Mouse (Mus musculus) MN1 (cell line): ENCODE data around the gene Lrfn3.

Experiments used
- DNase-seq: peaks from one replicate; pipeline ENCODE4 v3.0.0-alpha.2; 2016; ENCODE audit warnings: low spot score

Gene Lrfn3

GRCm38 (mm10) chr7:30313666-30314320, 48.8 kb downstream of the Lrfn3 start:
- DNase-seq, result no peak

- DNase-seq, result no peak
These were observed 52.4 kb downstream of the Lrfn3 start for GRCm38 (mm10) chr7:30310136-30310535.

- DNase-seq, result no peak
These were observed 53.0 kb downstream of the Lrfn3 start for GRCm38 (mm10) chr7:30309395-30310129.

GRCm38 (mm10) chr7:30308076-30309005, 54.2 kb downstream of the Lrfn3 start, which contains the start of gene Alkbh6:
TSS of gene Alkbh6 (plus strand) at chr7:30308717.
- DNase-seq, result peak; percentile 95

- DNase-seq, result peak; percentile 45
These were observed 56.3 kb downstream of the Lrfn3 start for GRCm38 (mm10) chr7:30306083-30306779.
